Mouse (Mus musculus): Measurements from ENCODE around the gene Tmem145. TPM values are rescaled to one million over a fixed set of nuclear protein-coding genes. Genes with fewer than 3 reads are reported as not detected.

Tmem145 gene
- polyA plus RNA-seq, 2 experiments = not detected

DNA sequence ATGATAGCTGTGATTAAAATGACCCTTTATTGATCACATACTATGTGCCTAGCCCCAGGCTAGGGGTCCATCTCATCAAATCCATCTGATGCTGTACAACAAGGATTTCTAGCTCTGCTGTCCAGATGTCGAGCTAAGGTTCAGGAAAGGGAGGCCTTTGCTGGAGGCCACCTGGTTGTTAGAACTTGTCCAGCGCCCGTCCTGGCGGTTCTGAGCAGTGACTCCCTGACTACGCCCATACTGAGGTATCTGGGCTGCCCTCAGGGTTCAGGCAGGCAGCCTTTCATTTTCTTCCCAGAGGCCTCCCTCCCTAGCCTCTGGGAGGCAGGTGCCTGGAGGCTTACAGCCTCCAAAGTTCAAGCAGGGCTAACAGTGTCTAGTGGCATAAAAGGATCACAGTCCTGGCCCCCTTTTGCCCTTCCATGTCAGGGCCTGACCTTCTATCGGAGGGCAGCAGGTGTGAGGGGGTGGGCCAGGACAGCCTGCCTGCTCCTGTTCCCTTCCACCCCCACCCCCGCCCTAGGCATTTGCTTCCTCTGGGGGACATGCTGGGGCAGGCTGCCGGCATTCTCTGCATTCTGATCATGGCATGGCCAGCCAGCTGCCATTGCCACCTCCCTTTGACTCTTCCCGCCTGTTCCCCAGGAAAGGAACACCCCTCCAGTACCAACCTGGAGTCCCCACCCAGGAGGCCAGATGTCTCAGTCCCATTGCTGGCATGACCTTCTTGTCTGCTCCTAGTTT is 30.2 kb upstream of the Tmem145 start:
- Histone ChIP-seq H3K4me3 (ENCODE audit: insufficient read depth in 1 of 2, low read depth in 2 of 2, low read length in 2 of 2) (no peak overlapping the region), H3K9me3 (ENCODE audit: control insufficient read depth, low read length) (no peaks in the 10 kb centered on the region), H3K9ac (replicated peaks) (0 out of 2 replicates have a peak overlapping the region, but pooled peaks have one; percentile 20), H3K4me2 (ENCODE audit: low read depth) (no peak overlapping the region; the same call in 1 of the 2 replicates), H3K36me3 (replicated peaks; ENCODE audit: control insufficient read depth, insufficient read depth, low read depth) (peaks cover 2% of the 10 kb centered on the region; the same call in 1 of the 2 replicates), H3K27ac (peak overlapping the region; percentile 52), H3K27me3 (ENCODE audit: control insufficient read depth, insufficient read depth, low read length) (no peaks in the 10 kb centered on the region), H3K4me1 (replicated peaks; ENCODE audit: control insufficient read depth in 2 of 2, insufficient read depth in 2 of 2, low read length in 1 of 2) (peaks cover 57 to 61% of the 10 kb centered on the region in 2 experiments)
- WGBS (ENCODE audit: insufficient replicate concordance) = 65% methylated on average over 9 of the region's 9 CpGs
- DNase-seq (ENCODE audit: low read depth in 3 of 3, low spot score in 3 of 3) = no peak
- TF ChIP-seq CTCF (IDR thresholded peaks at IDR 0.05; ENCODE audit: low read depth) = no peak
- no peak for TF ChIP-seq EP300 (IDR thresholded peaks at IDR 0.05; ENCODE audit: low read depth)
- ATAC-seq (ENCODE audit: insufficient read depth) = no peak

DNA sequence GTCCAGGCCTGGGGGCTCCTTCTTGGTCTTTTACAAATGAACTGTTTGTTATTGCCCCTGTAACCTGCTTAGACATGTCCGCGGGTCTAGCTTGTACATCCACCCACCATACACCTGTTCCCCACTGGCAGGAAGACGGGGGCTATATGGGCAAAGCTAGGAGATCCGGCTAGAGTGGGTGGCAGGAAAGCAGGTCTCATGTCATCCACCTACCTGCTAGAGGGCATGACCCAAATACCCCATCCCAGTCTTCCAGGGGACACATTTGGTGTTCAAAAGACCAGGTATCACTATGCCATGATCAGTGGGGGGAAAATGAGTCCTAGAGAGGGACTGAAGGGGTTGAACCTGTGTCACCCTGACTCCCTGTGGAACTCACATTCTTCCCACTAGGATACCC is 28.5 kb upstream of the Tmem145 start:
- Histone ChIP-seq H3K4me1 (replicated peaks; ENCODE audit: control insufficient read depth in 2 of 2, insufficient read depth in 2 of 2, low read length in 1 of 2) (peaks cover 65 to 71% of the 10 kb centered on the region in 2 experiments), H3K4me2 (ENCODE audit: low read depth) (peak overlapping the region; percentile 99), H3K36me3 (replicated peaks; ENCODE audit: control insufficient read depth, insufficient read depth, low read depth) (peaks cover 2% of the 10 kb centered on the region; the same call in 1 of the 2 replicates), H3K9ac (replicated peaks) (peak overlapping the region; percentile 86), H3K27ac (peak overlapping the region; percentile 93), H3K4me3 (ENCODE audit: insufficient read depth in 1 of 2, low read depth in 2 of 2, low read length in 2 of 2) (no peak overlapping the region), H3K9me3 (ENCODE audit: control insufficient read depth, low read length) (no peaks in the 10 kb centered on the region), H3K27me3 (ENCODE audit: control insufficient read depth, insufficient read depth, low read length) (no peaks in the 10 kb centered on the region)
- TF ChIP-seq EP300 (IDR thresholded peaks at IDR 0.05; ENCODE audit: low read depth) (no peak), CTCF (IDR thresholded peaks at IDR 0.05; ENCODE audit: low read depth) (no peak)
- DNase-seq (ENCODE audit: low read depth in 3 of 3, low spot score in 3 of 3) (no peak), ATAC-seq (ENCODE audit: insufficient read depth) (no peak)
- WGBS (ENCODE audit: insufficient replicate concordance) = 77% methylated on average over 4 of the region's 4 CpGs

DNA sequence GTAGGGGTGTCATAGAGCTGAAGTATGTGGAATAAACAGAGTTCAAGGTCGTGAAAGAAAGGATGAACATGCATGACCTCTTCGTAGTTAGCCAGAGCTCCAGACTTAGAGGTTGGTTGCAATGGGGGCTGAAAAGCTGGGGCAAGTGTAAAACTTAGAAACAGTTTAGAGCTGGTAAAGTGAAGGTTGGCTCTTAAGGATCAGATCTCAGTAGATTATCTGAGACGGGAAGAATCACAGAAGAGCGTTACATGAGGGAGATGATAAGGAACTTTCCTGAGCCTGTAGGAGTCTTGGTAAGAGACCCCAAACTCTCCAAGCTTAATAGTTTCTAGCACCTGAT is 27.9 kb upstream of the Tmem145 start:
- DNase-seq (ENCODE audit: low read depth in 3 of 3, low spot score in 3 of 3) (no peak), ATAC-seq (ENCODE audit: insufficient read depth) (no peak)
- Histone ChIP-seq H3K27me3 (ENCODE audit: control insufficient read depth, insufficient read depth, low read length) (no peaks in the 10 kb centered on the region), H3K9ac (replicated peaks) (peak overlapping the region; percentile 86), H3K27ac (peak overlapping the region; percentile 93), H3K4me1 (replicated peaks; ENCODE audit: control insufficient read depth in 2 of 2, insufficient read depth in 2 of 2, low read length in 1 of 2) (peaks cover 63 to 70% of the 10 kb centered on the region in 2 experiments), H3K4me2 (ENCODE audit: low read depth) (peak overlapping the region; percentile 99), H3K4me3 (ENCODE audit: insufficient read depth in 1 of 2, low read depth in 2 of 2, low read length in 2 of 2) (peak overlapping the region in 1 of 2 experiments; percentile 75; a peak in 3 of 4 replicates), H3K9me3 (ENCODE audit: control insufficient read depth, low read length) (no peaks in the 10 kb centered on the region), H3K36me3 (replicated peaks; ENCODE audit: control insufficient read depth, insufficient read depth, low read depth) (peaks cover 2% of the 10 kb centered on the region; the same call in 1 of the 2 replicates)
- TF ChIP-seq CTCF (IDR thresholded peaks at IDR 0.05; ENCODE audit: low read depth) (no peak), EP300 (IDR thresholded peaks at IDR 0.05; ENCODE audit: low read depth) (no peak; the same call in 1 of the 2 replicates)
- 12% methylated on average over 4 of the region's 4 CpGs for WGBS (ENCODE audit: insufficient replicate concordance)

DNA sequence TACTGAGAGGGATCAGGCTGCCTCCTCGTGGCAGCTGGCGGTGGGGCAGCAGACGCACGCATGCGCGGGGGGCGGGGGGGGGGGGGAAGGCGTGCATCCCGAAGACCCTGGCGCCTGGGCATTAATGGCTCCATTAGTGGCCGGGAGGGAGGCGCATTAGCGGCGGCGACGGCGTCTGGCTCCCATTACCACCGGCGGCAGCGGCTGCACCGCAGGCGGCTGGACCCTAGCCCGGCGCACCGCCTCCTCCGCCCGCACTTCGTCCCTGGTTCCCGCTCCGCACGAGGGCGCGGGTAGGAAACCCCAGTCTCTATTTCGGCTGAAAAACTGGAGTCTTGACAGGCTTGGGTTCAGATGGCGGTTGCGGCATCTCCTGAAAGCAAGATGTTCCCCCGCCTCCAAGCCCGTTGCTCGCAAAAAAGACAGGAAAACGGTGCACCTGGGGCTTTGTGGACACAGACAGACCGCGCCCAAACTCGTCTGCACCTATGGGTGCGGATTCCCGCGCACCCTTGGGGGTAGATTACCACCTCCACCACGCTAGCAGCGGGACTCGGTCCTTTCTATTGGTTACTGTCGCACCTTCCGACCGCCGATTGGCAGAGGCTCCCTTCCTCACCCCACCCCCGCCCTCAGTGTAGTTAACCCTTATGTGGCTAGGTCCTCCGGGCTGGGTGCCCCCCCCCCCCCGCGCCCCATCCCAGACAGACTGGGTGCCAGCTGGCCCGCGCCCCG is 27.4 kb upstream of the Tmem145 start:
- peak; percentile 73 for TF ChIP-seq CTCF (IDR thresholded peaks at IDR 0.05; ENCODE audit: low read depth)
- TF ChIP-seq EP300 (IDR thresholded peaks at IDR 0.05; ENCODE audit: low read depth) = no peak
- Histone ChIP-seq H3K27me3 (ENCODE audit: control insufficient read depth, insufficient read depth, low read length) (no peaks in the 10 kb centered on the region), H3K9ac (replicated peaks) (peak overlapping the region; percentile 86), H3K4me1 (replicated peaks; ENCODE audit: control insufficient read depth in 2 of 2, insufficient read depth in 2 of 2, low read length in 1 of 2) (peaks cover 63 to 70% of the 10 kb centered on the region in 2 experiments), H3K9me3 (ENCODE audit: control insufficient read depth, low read length) (no peaks in the 10 kb centered on the region), H3K36me3 (replicated peaks; ENCODE audit: control insufficient read depth, insufficient read depth, low read depth) (no peaks in the 10 kb centered on the region), H3K4me3 (ENCODE audit: insufficient read depth in 1 of 2, low read depth in 2 of 2, low read length in 2 of 2) (peak overlapping the region; percentile 65 to 75), H3K4me2 (ENCODE audit: low read depth) (peak overlapping the region; percentile 99), H3K27ac (peak overlapping the region; percentile 93)
- peak; percentile 88 to 91 (median 90) for DNase-seq (ENCODE audit: low read depth in 3 of 3, low spot score in 3 of 3)
- WGBS (ENCODE audit: insufficient replicate concordance) = under 1% methylated on average over 50 of the region's 60 CpGs
- ATAC-seq (ENCODE audit: insufficient read depth) = peak; percentile 65
